Mouse (Mus musculus): ENCODE measurements around the gene Gsta2.
"Not testable (repeated sequence)": the region's sequence is repeated elsewhere in the genome, so short reads cannot be mapped to it uniquely, and the experiment has no call there.

The Gsta2 gene

GRCm38 (mm10) chr9:78355611-78356010 is at the start of gene Gsta2:
Gene Gsta2, minus strand, starts transcription at chr9:78355788.
- DNase-seq (ENCODE audit: low spot score): no peak

GRCm38 (mm10) chr9:78401596-78401995 is 46.0 kb upstream of the Gsta2 start:
- DNase-seq (ENCODE audit: low spot score): no peak

- no peak for DNase-seq (ENCODE audit: low spot score)
Measured at GRCm38 (mm10) chr9:78400570-78400969, 45.0 kb upstream of the Gsta2 start.

- DNase-seq (ENCODE audit: low spot score): no peak
Measured at GRCm38 (mm10) chr9:78396517-78396916, 40.9 kb upstream of the Gsta2 start.

GRCm38 (mm10) chr9:78395630-78396351 is 40.2 kb upstream of the Gsta2 start, which contains the start of gene Ddx43:
Gene Ddx43, plus strand, starts transcription at chr9:78395777.
- DNase-seq (ENCODE audit: low spot score): peak; percentile 10

GRCm38 (mm10) chr9:78395244-78395629 is 39.6 kb upstream of the Gsta2 start:
- DNase-seq (ENCODE audit: low spot score): no peak

- no peak for DNase-seq (ENCODE audit: low spot score)
Measured at GRCm38 (mm10) chr9:78394602-78395001, 39.0 kb upstream of the Gsta2 start.

GRCm38 (mm10) chr9:78393741-78394140 is 38.2 kb upstream of the Gsta2 start:
- no peak for DNase-seq (ENCODE audit: low spot score)

- no peak for DNase-seq (ENCODE audit: low spot score)
Measured at GRCm38 (mm10) chr9:78389981-78390380, 34.4 kb upstream of the Gsta2 start.

- DNase-seq (ENCODE audit: low spot score): no peak
Measured at GRCm38 (mm10) chr9:78386947-78387346, 31.4 kb upstream of the Gsta2 start.

GRCm38 (mm10) chr9:78385893-78386292 is 30.3 kb upstream of the Gsta2 start:
- no peak for DNase-seq (ENCODE audit: low spot score)

- DNase-seq (ENCODE audit: low spot score): no peak
Measured at GRCm38 (mm10) chr9:78378113-78378785, 22.7 kb upstream of the Gsta2 start, which contains the start of gene Ooep. Gene Ooep, minus strand, starts transcription at chr9:78378725.

- no peak for DNase-seq (ENCODE audit: low spot score)
Measured at GRCm38 (mm10) chr9:78377546-78377945, 22.0 kb upstream of the Gsta2 start.

- DNase-seq (ENCODE audit: low spot score): no peak
Measured at GRCm38 (mm10) chr9:78375486-78375885, 19.9 kb upstream of the Gsta2 start.

- no peak for DNase-seq (ENCODE audit: low spot score)
Measured at GRCm38 (mm10) chr9:78374885-78375389, 19.3 kb upstream of the Gsta2 start.

- DNase-seq (ENCODE audit: low spot score): no peak
Measured at GRCm38 (mm10) chr9:78374397-78374796, 18.8 kb upstream of the Gsta2 start.

- DNase-seq (ENCODE audit: low spot score): no peak
Measured at GRCm38 (mm10) chr9:78372827-78373504, 17.4 kb upstream of the Gsta2 start.

GRCm38 (mm10) chr9:78371441-78371840 is 15.9 kb upstream of the Gsta2 start:
- DNase-seq (ENCODE audit: low spot score): no peak

GRCm38 (mm10) chr9:78369786-78370185 is 14.2 kb upstream of the Gsta2 start:
- DNase-seq (ENCODE audit: low spot score): no peak

- DNase-seq (ENCODE audit: low spot score): no peak
Measured at GRCm38 (mm10) chr9:78369349-78369748, 13.8 kb upstream of the Gsta2 start.

GRCm38 (mm10) chr9:78368671-78369293 is 13.2 kb upstream of the Gsta2 start:
- DNase-seq (ENCODE audit: low spot score): no peak

- DNase-seq (ENCODE audit: low spot score): not testable (repeated sequence)
Measured at GRCm38 (mm10) chr9:78367959-78368358, 12.4 kb upstream of the Gsta2 start, which contains the start of gene Dppa5a. Gene Dppa5a, minus strand, starts transcription at chr9:78368177.
